Comparison of ENCODE assay signal across 14 mouse cellular contexts in genomic region chr10:79972831-79973230, GRCm38 (mm10). TPM values are rescaled to one million over a fixed set of nuclear protein-coding genes. Genes with fewer than 3 reads are reported as not detected.
DNase-seq lines count a peak whose midpoint lies in the region; ATAC-seq and TF ChIP-seq lines count a peak whose summit lies in the region.
"Had no signal": no experiment of that assay in that cellular context is flagged by ENCODE, and none has a peak within 500 bp of the region (broad histone marks: within the 10 kb centered on the region; RNA-seq: fewer than 3 reads in every experiment).

No protein-coding gene starts in this region.

- peaks cover 17% of the 10 kb centered on the region for H3K4me1 ChIP-seq in kidney, adult 2 months (ENCODE audit: control insufficient read depth, insufficient read depth, low read length)
- H3K4me1 ChIP-seq in kidney, embryonic 16.5 days (ENCODE audit: insufficient read depth, low read length) = peaks cover 15% of the 10 kb centered on the region
- H3K4me1 ChIP-seq in midbrain, embryonic 12.5 days = peaks cover 9% of the 10 kb centered on the region
- no peaks in the 10 kb centered on the region for H3K4me1 ChIP-seq in midbrain, postnatal 0 days (ENCODE audit: insufficient read depth, low read length)
- peaks cover 13% of the 10 kb centered on the region for H3K4me1 ChIP-seq in midbrain, embryonic 10.5 days

- no peak overlapping the region for H3K27ac ChIP-seq in kidney, adult 2 months (ENCODE audit: insufficient read depth, low read depth, low read length)
- H3K27ac ChIP-seq in kidney, embryonic 16.5 days (ENCODE audit: low read length) = no peak overlapping the region
- no peak overlapping the region for H3K27ac ChIP-seq in midbrain, embryonic 12.5 days (replicated peaks)
- no peak overlapping the region for H3K27ac ChIP-seq in midbrain, postnatal 0 days (ENCODE audit: low read depth, low read length)
- no peak overlapping the region for H3K27ac ChIP-seq in midbrain, embryonic 10.5 days (replicated peaks)
- H3K27ac ChIP-seq: heart, embryonic 13.5 days had no signal

- H3K4me3 ChIP-seq in kidney, adult 2 months (ENCODE audit: insufficient read depth, low read depth, low read length) = no peak overlapping the region
- no peak overlapping the region for H3K4me3 ChIP-seq in kidney, embryonic 16.5 days (ENCODE audit: low read length)
- no peak overlapping the region for H3K4me3 ChIP-seq in midbrain, embryonic 12.5 days
- H3K4me3 ChIP-seq in midbrain, postnatal 0 days (ENCODE audit: low read depth, low read length) = no peak overlapping the region
- H3K4me3 ChIP-seq in midbrain, embryonic 10.5 days = no peak overlapping the region
- H3K4me3 ChIP-seq: heart, embryonic 13.5 days had no signal

- H3K36me3 ChIP-seq in kidney, adult 2 months (ENCODE audit: control insufficient read depth, insufficient read depth, low read length) = peaks cover 11% of the 10 kb centered on the region
- H3K36me3 ChIP-seq in kidney, embryonic 16.5 days (ENCODE audit: insufficient read depth, low read length) = peaks cover 35% of the 10 kb centered on the region
- peaks cover 46% of the 10 kb centered on the region for H3K36me3 ChIP-seq in midbrain, embryonic 12.5 days
- peaks cover 33% of the 10 kb centered on the region for H3K36me3 ChIP-seq in midbrain, postnatal 0 days (ENCODE audit: insufficient read depth, low read length)
- H3K36me3 ChIP-seq in midbrain, embryonic 10.5 days = peaks cover 51% of the 10 kb centered on the region

- H3K9ac ChIP-seq in kidney, embryonic 16.5 days (replicated peaks; ENCODE audit: low read length) = no peak overlapping the region
- no peak overlapping the region for H3K9ac ChIP-seq in midbrain, embryonic 12.5 days (replicated peaks)
- no peak overlapping the region for H3K9ac ChIP-seq in midbrain, postnatal 0 days (replicated peaks; ENCODE audit: low read length, poor library complexity, severe bottlenecking)
- H3K9ac ChIP-seq: heart, embryonic 13.5 days had no signal

- no peak for TF ChIP-seq POLR2A in kidney, adult 2 months (IDR thresholded peaks at IDR 0.05; ENCODE audit: low read depth, low read length)

- ATAC-seq in cerebellum, adult (ENCODE audit: insufficient number of reproducible peaks, low FRiP score, low TSS enrichment) = no peak
- ATAC-seq in kidney, embryonic 16.5 days (ENCODE audit: low FRiP score, low TSS enrichment) = no peak
- peak; percentile 28; the same call in 1 of the 2 replicates for ATAC-seq in midbrain, embryonic 12.5 days (ENCODE audit: low FRiP score, low read depth)
- ATAC-seq in midbrain, postnatal 0 days (ENCODE audit: low FRiP score) = no peak
- ATAC-seq: inflammation-experienced regulatory T-cells, adult 6 months had no signal

- H3K4me2 ChIP-seq in kidney, embryonic 16.5 days (replicated peaks; ENCODE audit: low read depth, low read length) = no peak overlapping the region
- no peak overlapping the region for H3K4me2 ChIP-seq in midbrain, embryonic 12.5 days (replicated peaks)
- no peak overlapping the region for H3K4me2 ChIP-seq in midbrain, postnatal 0 days (ENCODE audit: low read depth, low read length, poor library complexity, severe bottlenecking)
- H3K4me2 ChIP-seq: heart, embryonic 13.5 days had no signal

- peak; percentile 54 for DNase-seq in cerebellum, adult 9-11 months
- peak; percentile 74 for DNase-seq in kidney, adult 2 months
- no peak for DNase-seq in midbrain, postnatal 0 days (ENCODE audit: low spot score)
- peak; percentile 71 for DNase-seq in lung, postnatal 10 days
- DNase-seq in midbrain, embryonic 10.5 days (ENCODE audit: low spot score) = no peak
- DNase-seq: cerebellum, adult 18-20 months; right cerebral cortex, postnatal 4 days; thymus, postnatal 14 days had no signal

- H3K9me3 ChIP-seq in kidney, embryonic 16.5 days (ENCODE audit: low read length) = peaks cover 10% of the 10 kb centered on the region
- no peaks in the 10 kb centered on the region for H3K9me3 ChIP-seq in midbrain, embryonic 12.5 days
- H3K9me3 ChIP-seq in midbrain, postnatal 0 days (ENCODE audit: low read length) = no peaks in the 10 kb centered on the region
- H3K9me3 ChIP-seq in midbrain, embryonic 10.5 days (replicated peaks) = 0 out of 2 replicates have a peak, but pooled peaks cover 8% of the 10 kb centered on the region

- H3K27me3 ChIP-seq in kidney, adult 2 months (replicated peaks; ENCODE audit: control insufficient read depth, insufficient read depth, low read length) = no peaks in the 10 kb centered on the region
- H3K27me3 ChIP-seq in kidney, embryonic 16.5 days (ENCODE audit: insufficient read depth, low read length) = peaks cover 13% of the 10 kb centered on the region
- peaks cover 59% of the 10 kb centered on the region for H3K27me3 ChIP-seq in midbrain, embryonic 12.5 days
- H3K27me3 ChIP-seq in midbrain, postnatal 0 days (ENCODE audit: insufficient read depth, low read length) = peaks cover 16% of the 10 kb centered on the region
- H3K27me3 ChIP-seq in midbrain, embryonic 10.5 days (ENCODE audit: low read depth, poor library complexity, severe bottlenecking) = peaks cover 83% of the 10 kb centered on the region

- no peak for TF ChIP-seq CTCF in kidney, adult 2 months (conservative IDR thresholded peaks at IDR 0.05; ENCODE audit: insufficient read depth, insufficient read length, low read depth, low read length)
- no peak for TF ChIP-seq CTCF in midbrain, postnatal 0 days (IDR thresholded peaks at IDR 0.05)

- WGBS in kidney, adult 2 months = 30% methylated on average over 14 of the region's 14 CpGs
- 47% methylated on average over 14 of the region's 14 CpGs for WGBS in kidney, embryonic 16.5 days
- WGBS in midbrain, embryonic 12.5 days = 69% methylated on average over 14 of the region's 14 CpGs
- 60% methylated on average over 14 of the region's 14 CpGs for WGBS in midbrain, postnatal 0 days
- 83% methylated on average over 14 of the region's 14 CpGs for WGBS in midbrain, embryonic 10.5 days

RNA-seq across cellular contexts. Expression of gene Grin3b, which starts 2.3 kb away (rescaled TPM):
- polyA plus RNA-seq in kidney, adult 2 months (2012; rRNA removed) = 1.6 and 2.0 TPM in 2 replicates
- 0.54 and 0.71 TPM in 2 replicates for polyA plus RNA-seq in kidney, embryonic 16.5 days (2015; fragmentation: Nextera tagmentation; extraction: Ambion mirVana)
- polyA plus RNA-seq in midbrain, embryonic 12.5 days (2016; fragmentation: Nextera tagmentation; extraction: Ambion mirVana) = 0.39 and 0.54 TPM in 2 replicates
- 0.42 and 2.2 TPM in 2 replicates for total RNA-seq in midbrain, postnatal 0 days (2014; rRNA removed)
- 0.11 and 0.21 TPM in 2 replicates for polyA plus RNA-seq in midbrain, postnatal 0 days (2015; fragmentation: Nextera tagmentation; extraction: Ambion mirVana)
- polyA plus RNA-seq in midbrain, embryonic 10.5 days (2016; fragmentation: Nextera tagmentation; extraction: Ambion mirVana) = 0.25 and 0.30 TPM in 2 replicates
- total RNA-seq: megakaryocyte-erythroid progenitor cell, adult 5-6 weeks had no signal

RNA-seq across cellular contexts. Expression of gene Tmem259, which starts 11.3 kb away (rescaled TPM):
- polyA plus RNA-seq in kidney, adult 2 months (2012; rRNA removed) = 262 and 316 TPM in 2 replicates
- polyA plus RNA-seq in kidney, embryonic 16.5 days (2015; fragmentation: Nextera tagmentation; extraction: Ambion mirVana) = 10.8 and 11.2 TPM in 2 replicates
- polyA plus RNA-seq in midbrain, embryonic 12.5 days (2016; fragmentation: Nextera tagmentation; extraction: Ambion mirVana) = 19.3 and 20.9 TPM in 2 replicates
- total RNA-seq in midbrain, postnatal 0 days (2014; rRNA removed) = 134 and 172 TPM in 2 replicates
- polyA plus RNA-seq in midbrain, postnatal 0 days (2015; fragmentation: Nextera tagmentation; extraction: Ambion mirVana) = 26.2 and 29.3 TPM in 2 replicates
- polyA plus RNA-seq in midbrain, embryonic 10.5 days (2016; fragmentation: Nextera tagmentation; extraction: Ambion mirVana) = 11.0 TPM in 2 replicates

RNA-seq across cellular contexts. Expression of gene Wdr18, which starts 12.9 kb away (rescaled TPM):
- 60.4 and 67.5 TPM in 2 replicates for polyA plus RNA-seq in kidney, adult 2 months (2012; rRNA removed)
- polyA plus RNA-seq in kidney, embryonic 16.5 days (2015; fragmentation: Nextera tagmentation; extraction: Ambion mirVana) = 101 and 113 TPM in 2 replicates
- polyA plus RNA-seq in midbrain, embryonic 12.5 days (2016; fragmentation: Nextera tagmentation; extraction: Ambion mirVana) = 90.4 and 97.0 TPM in 2 replicates
- 72.6 and 87.6 TPM in 2 replicates for total RNA-seq in midbrain, postnatal 0 days (2014; rRNA removed)
- polyA plus RNA-seq in midbrain, postnatal 0 days (2015; fragmentation: Nextera tagmentation; extraction: Ambion mirVana) = 102 and 116 TPM in 2 replicates
- polyA plus RNA-seq in midbrain, embryonic 10.5 days (2016; fragmentation: Nextera tagmentation; extraction: Ambion mirVana) = 136 and 155 TPM in 2 replicates

RNA-seq across cellular contexts. Expression of gene Cnn2, which starts 15.6 kb away (rescaled TPM):
- polyA plus RNA-seq in kidney, adult 2 months (2012; rRNA removed) = 52.3 and 55.5 TPM in 2 replicates
- 309 and 332 TPM in 2 replicates for polyA plus RNA-seq in kidney, embryonic 16.5 days (2015; fragmentation: Nextera tagmentation; extraction: Ambion mirVana)
- polyA plus RNA-seq in midbrain, embryonic 12.5 days (2016; fragmentation: Nextera tagmentation; extraction: Ambion mirVana) = 109 and 168 TPM in 2 replicates
- 14.8 and 19.5 TPM in 2 replicates for total RNA-seq in midbrain, postnatal 0 days (2014; rRNA removed)
- polyA plus RNA-seq in midbrain, postnatal 0 days (2015; fragmentation: Nextera tagmentation; extraction: Ambion mirVana) = 12.6 and 12.8 TPM in 2 replicates
- 198 and 199 TPM in 2 replicates for polyA plus RNA-seq in midbrain, embryonic 10.5 days (2016; fragmentation: Nextera tagmentation; extraction: Ambion mirVana)

RNA-seq across cellular contexts. Expression of gene Abca7, which starts 23.5 kb away (rescaled TPM):
- 10.6 and 11.8 TPM in 2 replicates for polyA plus RNA-seq in kidney, adult 2 months (2012; rRNA removed)
- polyA plus RNA-seq in kidney, embryonic 16.5 days (2015; fragmentation: Nextera tagmentation; extraction: Ambion mirVana) = 4.2 and 4.4 TPM in 2 replicates
- 7.6 and 8.5 TPM in 2 replicates for polyA plus RNA-seq in midbrain, embryonic 12.5 days (2016; fragmentation: Nextera tagmentation; extraction: Ambion mirVana)
- total RNA-seq in midbrain, postnatal 0 days (2014; rRNA removed) = 9.3 TPM in 2 replicates
- 1.7 and 1.9 TPM in 2 replicates for polyA plus RNA-seq in midbrain, postnatal 0 days (2015; fragmentation: Nextera tagmentation; extraction: Ambion mirVana)
- 3.2 and 4.8 TPM in 2 replicates for polyA plus RNA-seq in midbrain, embryonic 10.5 days (2016; fragmentation: Nextera tagmentation; extraction: Ambion mirVana)

Comparison
In these comparisons a context has a peak if more than half of its experiments do, and no peak if none do; other contexts are left out.
1. DNase-seq: peak in cerebellum, adult 9-11 months (single experiment), kidney, adult 2 months (single experiment) and lung, postnatal 10 days (single experiment); none in midbrain, postnatal 0 days (single experiment) and midbrain, embryonic 10.5 days (single experiment).